Mouse (Mus musculus) cerebellum, adult 11 months (tissue): Measurements from ENCODE around the gene Nlgn1.

Experiments
- DNase-seq: peaks from one replicate; pipeline ENCODE4 v3.0.0; 2022

Gene Nlgn1

GRCm38 (mm10) chr3:26332400-26333238 is at the start of gene Nlgn1:
Gene Nlgn1 (minus strand): TSS chr3:26332460.
- no peak for DNase-seq

- no peak for DNase-seq
Measured at GRCm38 (mm10) chr3:26378272-26378671, 46.0 kb upstream of the Nlgn1 start.

GRCm38 (mm10) chr3:26355082-26355481 is 22.8 kb upstream of the Nlgn1 start:
- DNase-seq: no peak

GRCm38 (mm10) chr3:26354483-26355030 is 22.3 kb upstream of the Nlgn1 start:
- no peak for DNase-seq

GRCm38 (mm10) chr3:26337495-26337894 is 5.2 kb upstream of the Nlgn1 start:
- DNase-seq: no peak

- peak; percentile 4 for DNase-seq
Measured at GRCm38 (mm10) chr3:26333239-26333811, 1.1 kb upstream of the Nlgn1 start.

GRCm38 (mm10) chr3:26331177-26332061 is 841 bp downstream of the Nlgn1 start:
- DNase-seq: peak; percentile 10

GRCm38 (mm10) chr3:26330863-26331176 is 1.4 kb downstream of the Nlgn1 start:
- no peak for DNase-seq

GRCm38 (mm10) chr3:26330019-26330418 is 2.2 kb downstream of the Nlgn1 start:
- no peak for DNase-seq

GRCm38 (mm10) chr3:26324510-26324909 is 7.8 kb downstream of the Nlgn1 start:
- no peak for DNase-seq

- DNase-seq: no peak
Measured at GRCm38 (mm10) chr3:26317397-26317796, 14.9 kb downstream of the Nlgn1 start.

GRCm38 (mm10) chr3:26297869-26298268 is 34.4 kb downstream of the Nlgn1 start:
- no peak for DNase-seq

GRCm38 (mm10) chr3:26270894-26271795 is 61.1 kb downstream of the Nlgn1 start:
- no peak for DNase-seq

GRCm38 (mm10) chr3:26246564-26246963 is 85.7 kb downstream of the Nlgn1 start:
- no peak for DNase-seq

- DNase-seq: no peak
Measured at GRCm38 (mm10) chr3:26243274-26243673, 89.0 kb downstream of the Nlgn1 start.

- DNase-seq: no peak
Measured at GRCm38 (mm10) chr3:26230006-26230405, 102.3 kb downstream of the Nlgn1 start.

GRCm38 (mm10) chr3:26228827-26229226 is 103.4 kb downstream of the Nlgn1 start:
- no peak for DNase-seq

- no peak for DNase-seq
Measured at GRCm38 (mm10) chr3:26228172-26228781, 104.0 kb downstream of the Nlgn1 start.

GRCm38 (mm10) chr3:26223500-26223899 is 108.8 kb downstream of the Nlgn1 start:
- no peak for DNase-seq

GRCm38 (mm10) chr3:26216231-26216630 is 116.0 kb downstream of the Nlgn1 start:
- DNase-seq: no peak

- no peak for DNase-seq
Measured at GRCm38 (mm10) chr3:26202702-26203101, 129.6 kb downstream of the Nlgn1 start.

- DNase-seq: no peak
Measured at GRCm38 (mm10) chr3:26201410-26201809, 130.8 kb downstream of the Nlgn1 start.
